25 mouse cellular contexts compared by ENCODE assay signal in the genomic region with DNA sequence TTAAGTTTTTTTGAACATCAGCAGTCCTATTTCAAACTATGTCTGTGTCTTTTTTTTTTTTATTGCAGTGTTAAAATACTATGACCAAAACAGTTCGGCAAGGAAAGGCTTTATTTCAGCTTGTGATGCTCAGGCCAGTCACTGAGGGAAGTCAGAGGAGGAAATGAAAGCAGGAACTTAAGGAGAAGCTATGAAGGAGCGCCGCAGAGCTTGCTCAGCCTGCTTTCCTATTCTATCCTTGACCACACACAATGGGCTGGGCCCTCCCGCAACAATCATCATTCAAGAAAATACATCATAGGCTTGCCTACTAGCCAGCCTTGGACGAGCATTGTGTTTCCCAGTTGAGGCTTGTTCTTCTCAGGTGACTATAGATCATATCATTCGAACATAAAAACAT.
DNase-seq lines count a peak whose midpoint lies in the region; ATAC-seq and TF ChIP-seq lines count a peak whose summit lies in the region.
"Had no signal": no experiment of that assay in that cellular context is flagged by ENCODE, and none has a peak within 500 bp of the region (broad histone marks: within the 10 kb centered on the region; RNA-seq: fewer than 3 reads in every experiment).

No protein-coding gene starts in this region.

- no peaks in the 10 kb centered on the region for H3K9me3 ChIP-seq in heart, embryonic 11.5 days (replicated peaks; ENCODE audit: control insufficient read depth, low read length)
- H3K9me3 ChIP-seq: forebrain, embryonic 10.5 days; heart, embryonic 12.5 days; hindbrain, embryonic 12.5 days; kidney, embryonic 15.5 days; limb, embryonic 13.5 days; liver, embryonic 15.5 days; midbrain, embryonic 15.5 days; neural tube, embryonic 15.5 days had no signal

- no peak overlapping the region for H3K9ac ChIP-seq in heart, embryonic 11.5 days (ENCODE audit: low read depth, low read length)
- H3K9ac ChIP-seq: heart, embryonic 12.5 days; hindbrain, embryonic 12.5 days; kidney, embryonic 15.5 days; limb, embryonic 13.5 days; liver, embryonic 15.5 days; midbrain, embryonic 15.5 days; neural tube, embryonic 15.5 days had no signal

- no peak for ATAC-seq in heart, embryonic 11.5 days (replicated peaks; ENCODE audit: insufficient number of reproducible peaks, low FRiP score, low TSS enrichment)
- no peak for ATAC-seq in cerebellum, adult (ENCODE audit: insufficient number of reproducible peaks, low FRiP score, low TSS enrichment)
- ATAC-seq: forebrain, embryonic 16.5 days; midbrain, embryonic 15.5 days had no signal

- H3K4me2 ChIP-seq in heart, embryonic 11.5 days: no peak overlapping the region
- H3K4me2 ChIP-seq: heart, embryonic 12.5 days; hindbrain, embryonic 12.5 days; kidney, embryonic 15.5 days; limb, embryonic 13.5 days; liver, embryonic 15.5 days; midbrain, embryonic 15.5 days; neural tube, embryonic 15.5 days had no signal

- TF ChIP-seq CTCF in layer of hippocampus, adult 2 months (conservative IDR thresholded peaks at IDR 0.05): no peak

- no peaks in the 10 kb centered on the region for H3K27me3 ChIP-seq in heart, embryonic 11.5 days (ENCODE audit: control insufficient read depth, insufficient read depth, low read length)
- H3K27me3 ChIP-seq: heart, embryonic 12.5 days; hindbrain, embryonic 12.5 days; kidney, embryonic 15.5 days; limb, embryonic 13.5 days; liver, embryonic 15.5 days; midbrain, embryonic 15.5 days; neural tube, embryonic 15.5 days had no signal

- DNase-seq in heart, adult 11 months: peak; percentile 92
- peak; percentile 4 for DNase-seq in spleen, postnatal 36 days (ENCODE audit: low spot score in 2 of 2)
- no peak for DNase-seq in spleen, adult 12 weeks (ENCODE audit: low spot score)
- peak; percentile 10 to 18 for DNase-seq in monocyte, adult 2 months (ENCODE audit: low read depth in 1 of 2, low spot score in 2 of 2)
- DNase-seq in layer of hippocampus, adult 2 months (ENCODE audit: low spot score in 2 of 2): no peak
- DNase-seq: adrenal gland, postnatal 14 days; cerebellum, adult 11-12 months; cerebellum, postnatal 10 days; gastrocnemius, postnatal 36 days; heart, postnatal 10 days; kidney, adult 11 months; kidney, postnatal 36 days; lung, postnatal 10 days; thymus, postnatal 14 days had no signal

- H3K4me3 ChIP-seq in heart, embryonic 11.5 days (ENCODE audit: low read depth, low read length): no peak overlapping the region
- H3K4me3 ChIP-seq in layer of hippocampus, adult 2 months: no peak overlapping the region
- H3K4me3 ChIP-seq: forebrain, embryonic 10.5 days; heart, embryonic 12.5 days; hindbrain, embryonic 12.5 days; kidney, embryonic 15.5 days; limb, embryonic 13.5 days; liver, embryonic 15.5 days; midbrain, embryonic 15.5 days; neural tube, embryonic 15.5 days had no signal

- H3K27ac ChIP-seq in heart, embryonic 11.5 days (ENCODE audit: low read depth, low read length): no peak overlapping the region
- H3K27ac ChIP-seq in layer of hippocampus, adult 2 months: no peak overlapping the region
- H3K27ac ChIP-seq: forebrain, embryonic 10.5 days; hindbrain, embryonic 12.5 days; kidney, embryonic 15.5 days; limb, embryonic 13.5 days; liver, embryonic 15.5 days; midbrain, embryonic 15.5 days; neural tube, embryonic 15.5 days had no signal

- H3K36me3 ChIP-seq in heart, embryonic 11.5 days (ENCODE audit: control insufficient read depth, insufficient read depth, low read length): no peaks in the 10 kb centered on the region
- H3K36me3 ChIP-seq: forebrain, embryonic 10.5 days; heart, embryonic 12.5 days; hindbrain, embryonic 12.5 days; kidney, embryonic 15.5 days; limb, embryonic 13.5 days; liver, embryonic 15.5 days; midbrain, embryonic 15.5 days; neural tube, embryonic 15.5 days had no signal

- no peaks in the 10 kb centered on the region for H3K4me1 ChIP-seq in heart, embryonic 11.5 days (ENCODE audit: control insufficient read depth, insufficient read depth, low read length)
- H3K4me1 ChIP-seq: forebrain, embryonic 10.5 days; heart, embryonic 12.5 days; hindbrain, embryonic 12.5 days; kidney, embryonic 15.5 days; limb, embryonic 13.5 days; liver, embryonic 15.5 days; midbrain, embryonic 15.5 days; neural tube, embryonic 15.5 days had no signal

- WGBS in heart, embryonic 11.5 days (ENCODE audit: insufficient replicate concordance): 81% methylated on average over 6 of the region's 6 CpGs

Comparison
In these comparisons a context has a peak if more than half of its experiments do, and no peak if none do; other contexts are left out.
1. DNase-seq: peak in heart, adult 11 months (single experiment), spleen, postnatal 36 days (2 of 2) and monocyte, adult 2 months (2 of 2); none in spleen, adult 12 weeks (single experiment) and layer of hippocampus, adult 2 months (0 of 2).